Mouse (Mus musculus) lung, embryonic 16.5 days (tissue): Measurements from ENCODE around the gene Hist1h2ak. TPM values are rescaled to one million over a fixed set of nuclear protein-coding genes. Genes with fewer than 3 reads are reported as not detected.
"Not testable (repeated sequence)": the region's sequence is repeated elsewhere in the genome, so short reads cannot be mapped to it uniquely, and the experiment has no call there.

Experiments used
- ATAC-seq: fragments of 200-750 bp; cut with Nextera tagmentation; 2 replicates; pipeline ENCODE4 v1.8.0; 2017; ENCODE audit warnings: low read depth, mild to moderate bottlenecking, moderate library complexity
- H3K27ac ChIP-seq: fragments of 300-500 bp; sonication (generic); 2 replicates; pipeline ENCODE4 v1.5.1; 2014; ENCODE audit warnings: mild to moderate bottlenecking, control low read depth, low read length
- H3K27me3 ChIP-seq: fragments of 300-500 bp; sonication (generic); 2 replicates; pipeline ENCODE4 v1.6.1; 2014; ENCODE audit warnings: low read depth, low read length, mixed read lengths; ENCODE audit not compliant: control insufficient read depth, insufficient read depth
- H3K36me3 ChIP-seq: fragments of 300-500 bp; sonication (generic); 2 replicates; pipeline ENCODE4 v1.6.1; 2014; ENCODE audit warnings: low read length; ENCODE audit not compliant: control insufficient read depth, insufficient read depth
- H3K4me1 ChIP-seq: fragments of 300-500 bp; sonication (generic); replicated peaks from 2 replicates; pipeline ENCODE4 v1.6.1; 2014; ENCODE audit warnings: low read length, mixed read lengths; ENCODE audit not compliant: control insufficient read depth, insufficient read depth
- H3K4me2 ChIP-seq: fragments of 300-500 bp; sonication (generic); 2 replicates; pipeline ENCODE4 v1.6.1; 2014; ENCODE audit warnings: low read depth, low read length, control low read depth
- H3K4me3 ChIP-seq: fragments of 300-500 bp; sonication (generic); 2 replicates; pipeline ENCODE4 v1.5.1; 2014; ENCODE audit warnings: mild to moderate bottlenecking, low read length, control low read depth
- H3K9ac ChIP-seq: fragments of 300-500 bp; sonication (generic); 2 replicates; pipeline ENCODE4 v1.6.1; 2014; ENCODE audit warnings: low read length, control low read depth
- H3K9me3 ChIP-seq: fragments of 300-500 bp; sonication (generic); 2 replicates; pipeline ENCODE4 v1.6.1; 2016; ENCODE audit warnings: low read length; ENCODE audit not compliant: control insufficient read depth
- WGBS: fragments of 180-500 bp; shearing (Covaris S2); extraction: QIAGEN DNeasy Blood & Tissue Kit; methylation state at CpG from one replicate; pipeline ENCODE4 v1.1.7; 2014; 5-methylcytosine and 5-hydroxymethylcytosine counted together
- polyA plus RNA-seq: library from polyadenylated mRNA; unstranded; fragments of >200 nt; fragmentation: Nextera tagmentation; extraction: Ambion mirVana; gene quantifications from 2 replicates; pipeline ENCODE4 v1.2.1, GENCODE M21; 2015

Hist1h2ak gene
- polyA plus RNA-seq, 1 experiment from 2014 or later, result 31.5 TPM

GRCm38 (mm10) chr13:21722373-21722925 is 31.2 kb downstream of the Hist1h2ak start:
- no peaks in the 10 kb centered on the region for H3K27me3 ChIP-seq
- H3K27ac ChIP-seq, result peak overlapping the region; percentile 93

GRCm38 (mm10) chr13:21721757-21722372 is 31.8 kb downstream of the Hist1h2ak start, which contains the start of gene Hist1h2bm:
Hist1h2bm (plus strand) TSS chr13:21722044.
- 0% methylated on average over 33 of the region's 37 CpGs for WGBS
- Histone ChIP-seq H3K4me1 (peaks cover 24% of the 10 kb centered on the region), H3K4me2 (peak within 1 kb of the TSS; percentile 58), H3K27ac (peak within 1 kb of the TSS; percentile 93), H3K9ac (peak within 1 kb of the TSS; percentile 64), H3K4me3 (peak within 1 kb of the TSS; percentile 46)
- not testable (repeated sequence) for H3K36me3 ChIP-seq, H3K27me3 ChIP-seq, H3K9me3 ChIP-seq
- peak; percentile 97 for ATAC-seq

More at GRCm38 (mm10) chr13:21722373-21722925, 31.2 kb downstream of the Hist1h2ak start:
- WGBS, result 3% methylated on average over 11 of the region's 11 CpGs
- Histone ChIP-seq H3K36me3 (no peaks in the 10 kb centered on the region), H3K4me2 (peak overlapping the region; percentile 57), H3K4me1 (peaks cover 24% of the 10 kb centered on the region), H3K9me3 (no peaks in the 10 kb centered on the region), H3K9ac (peak overlapping the region; percentile 61), H3K4me3 (peak overlapping the region; percentile 36)
- ATAC-seq, result peak; percentile 8

GRCm38 (mm10) chr13:21721107-21721756 is 32.4 kb downstream of the Hist1h2ak start:
- not testable (repeated sequence) for H3K36me3 ChIP-seq, H3K27me3 ChIP-seq, H3K9me3 ChIP-seq
- Histone ChIP-seq H3K9ac (peak overlapping the region; percentile 64), H3K4me2 (peak overlapping the region; percentile 58), H3K27ac (peak overlapping the region; percentile 93), H3K4me1 (peaks cover 24% of the 10 kb centered on the region), H3K4me3 (peak overlapping the region; percentile 46)
- ATAC-seq, result peak; percentile 19
- 1% methylated on average over 18 of the region's 44 CpGs for WGBS

- Histone ChIP-seq H3K4me3 (peak overlapping the region; percentile 54), H3K9me3 (no peaks in the 10 kb centered on the region), H3K36me3 (no peaks in the 10 kb centered on the region), H3K9ac (peak overlapping the region; percentile 79), H3K27me3 (no peaks in the 10 kb centered on the region), H3K27ac (peak overlapping the region; percentile 86), H3K4me2 (peak overlapping the region; percentile 70), H3K4me1 (peaks cover 31% of the 10 kb centered on the region)
- no peak for ATAC-seq
- WGBS, result 46% methylated on average over 4 of the region's 4 CpGs
Observed at GRCm38 (mm10) chr13:21718381-21719080, 35.1 kb downstream of the Hist1h2ak start.

GRCm38 (mm10) chr13:21717397-21718357 is 36.0 kb downstream of the Hist1h2ak start, which contains the start of gene Hist1h3h:
Hist1h3h (plus strand) TSS chr13:21717659.
- H3K4me1 ChIP-seq, result peaks cover 28% of the 10 kb centered on the region
- H3K27me3 ChIP-seq, H3K9me3 ChIP-seq, H3K36me3 ChIP-seq: not testable (repeated sequence)
- peak within 1 kb of the TSS; percentile 79 for H3K9ac ChIP-seq
- H3K27ac ChIP-seq, result peak within 1 kb of the TSS; percentile 97
- H3K4me2 ChIP-seq, result peak within 1 kb of the TSS; percentile 85
- WGBS, result 1% methylated on average over 24 of the region's 56 CpGs
- ATAC-seq, result peak; percentile 40
- H3K4me3 ChIP-seq, result peak within 1 kb of the TSS; percentile 55

- H3K36me3 ChIP-seq, H3K27me3 ChIP-seq, H3K9me3 ChIP-seq: not testable (repeated sequence)
- WGBS, result under 1% methylated on average over 9 of the region's 38 CpGs
- Histone ChIP-seq H3K9ac (peak overlapping the region; percentile 74), H3K4me2 (peak overlapping the region; percentile 85), H3K4me1 (peaks cover 26% of the 10 kb centered on the region), H3K4me3 (peak overlapping the region; percentile 55), H3K27ac (peak overlapping the region; percentile 97)
- ATAC-seq, result peak; percentile 1
Observed at GRCm38 (mm10) chr13:21716540-21717391, 36.9 kb downstream of the Hist1h2ak start.

GRCm38 (mm10) chr13:21715864-21716539 is 37.6 kb downstream of the Hist1h2ak start, which contains the start of the genes Hist1h2bl and Hist1h2ai:
Hist1h2bl (minus strand) TSS chr13:21716143.
Hist1h2ai (plus strand) TSS chr13:21716422.
- H3K27me3 ChIP-seq, H3K36me3 ChIP-seq, H3K9me3 ChIP-seq: not testable (repeated sequence)
- Histone ChIP-seq H3K27ac (peak within 1 kb of the TSS; percentile 97), H3K9ac (peak within 1 kb of the TSS; percentile 74), H3K4me3 (peak within 1 kb of the TSS; percentile 55), H3K4me1 (peaks cover 28% of the 10 kb centered on the region), H3K4me2 (peak within 1 kb of the TSS; percentile 85)
- WGBS, result under 1% methylated on average over 26 of the region's 50 CpGs
- peak; percentile 93 for ATAC-seq
